Mouse (Mus musculus) mesoderm, embryonic 11.5 days (tissue): ENCODE measurements at regions not wholly inside any gene's neighbourhood (a gene's known extent, or its start where the extent isn't known, plus 50 kb on each side); places are given as distances from the start of the nearest gene placed in this dataset.

Experiments
- DNase-seq: peaks from one replicate; pipeline ENCODE4 v3.0.0-alpha.2; 2012; ENCODE audit warnings: low read depth, low spot score

DNA sequence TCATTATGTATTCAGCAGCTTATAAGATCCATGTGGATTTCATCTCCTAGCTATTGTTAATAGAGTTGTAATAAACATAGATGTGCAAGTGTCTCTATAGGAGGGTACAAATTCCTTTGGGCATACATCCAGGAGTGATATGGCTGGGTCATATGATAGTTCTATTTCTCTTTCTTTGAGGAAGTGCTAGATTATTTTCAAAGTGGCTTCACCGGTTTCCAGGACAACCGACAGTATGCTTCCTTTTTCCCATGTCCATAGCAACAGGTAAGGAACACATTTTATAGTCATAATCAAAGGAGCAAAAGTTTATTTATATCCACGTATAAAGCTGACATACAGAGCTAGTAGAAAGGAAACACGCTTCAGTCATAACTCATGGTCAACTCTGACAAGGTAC, 710.2 kb upstream of the Tenm4 start:
- no peak for DNase-seq

DNA sequence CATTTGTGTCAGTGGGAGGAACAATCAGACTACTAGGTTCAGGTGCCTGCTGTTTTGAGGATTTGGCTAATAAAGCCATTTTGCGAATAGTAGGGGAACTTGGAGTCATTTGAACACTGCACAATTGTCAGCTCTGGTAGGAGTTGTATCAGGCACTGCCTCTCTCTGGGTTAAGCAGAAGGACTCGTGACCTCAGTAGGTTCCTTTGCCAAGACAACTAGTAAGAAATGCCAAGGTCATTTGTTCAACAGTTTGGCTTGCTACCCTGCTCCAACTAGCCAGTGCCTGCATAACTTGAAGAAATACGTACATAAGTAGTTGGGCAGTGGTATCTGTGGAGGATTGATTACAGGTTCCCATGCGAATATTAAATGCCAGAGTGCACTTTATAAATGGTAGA, 705.5 kb upstream of the Tenm4 start:
- no peak for DNase-seq

DNA sequence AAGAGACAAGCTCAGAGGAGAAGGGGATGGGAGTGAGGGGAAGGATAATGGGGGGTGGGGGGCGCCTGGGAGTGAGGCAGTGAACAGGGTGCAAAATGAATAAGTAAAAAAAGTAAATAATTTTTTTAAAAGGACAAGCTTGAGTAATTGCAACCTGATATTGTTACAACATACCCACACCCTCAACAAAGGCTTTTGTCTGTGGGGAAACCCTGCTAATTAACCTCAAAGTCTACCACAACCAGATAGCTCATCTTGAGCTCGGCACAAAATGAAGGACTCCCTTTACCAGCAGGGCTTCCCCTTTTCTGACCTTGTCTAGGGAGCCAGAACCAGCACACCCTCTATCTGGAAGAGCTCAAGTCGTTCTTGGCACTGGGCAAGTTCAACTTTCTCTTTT, 704.0 kb upstream of the Tenm4 start:
- no peak for DNase-seq

DNA sequence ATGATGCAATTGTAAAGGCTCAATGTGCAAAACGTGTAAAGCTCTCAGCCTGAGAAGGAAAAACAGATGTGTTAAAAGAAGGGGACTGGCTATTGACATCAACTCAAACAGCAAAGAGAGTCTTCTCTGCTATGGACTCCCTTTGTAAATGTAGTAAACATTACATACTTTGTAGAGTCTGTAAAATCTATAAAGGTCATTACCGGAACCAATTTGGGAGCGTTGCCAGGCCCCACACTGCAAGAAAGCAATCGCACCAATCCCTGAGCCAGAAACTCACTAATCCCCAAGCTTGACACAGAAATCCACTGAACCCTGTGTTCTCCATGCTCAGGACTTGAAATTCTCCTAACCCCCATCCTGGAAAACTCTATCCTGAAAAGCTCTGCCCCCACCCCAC, 697.2 kb upstream of the Tenm4 start:
- DNase-seq, result no peak

DNA sequence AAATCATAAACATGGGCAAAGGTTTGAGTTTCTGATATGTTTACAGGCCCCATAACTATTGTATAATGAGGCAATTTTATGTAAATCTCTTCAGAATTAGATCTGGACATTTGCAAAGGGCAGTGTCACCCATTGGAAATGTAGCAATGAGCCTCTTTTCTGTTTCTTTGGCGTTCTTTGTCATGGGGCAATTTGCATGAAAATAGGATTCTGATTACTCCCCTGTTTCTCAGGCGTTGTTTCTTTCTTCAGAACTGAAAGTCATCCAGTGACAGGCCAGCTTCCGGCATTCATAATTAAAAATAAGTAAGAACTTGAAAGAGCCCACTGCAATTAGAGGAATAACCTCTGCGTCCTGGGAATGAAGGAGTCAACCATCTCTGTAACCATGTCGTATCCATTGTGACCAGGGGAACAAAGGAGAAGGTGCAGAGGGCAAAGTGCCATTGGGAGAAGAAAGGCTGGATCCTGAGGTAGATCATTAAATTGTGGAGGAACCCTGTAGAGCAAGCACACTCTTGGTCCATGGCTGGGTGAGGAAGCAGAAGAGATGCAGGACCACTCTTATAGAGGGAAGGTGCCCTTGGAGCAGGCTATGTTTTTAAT, 690.8 kb upstream of the Tenm4 start:
- DNase-seq, result no peak

DNA sequence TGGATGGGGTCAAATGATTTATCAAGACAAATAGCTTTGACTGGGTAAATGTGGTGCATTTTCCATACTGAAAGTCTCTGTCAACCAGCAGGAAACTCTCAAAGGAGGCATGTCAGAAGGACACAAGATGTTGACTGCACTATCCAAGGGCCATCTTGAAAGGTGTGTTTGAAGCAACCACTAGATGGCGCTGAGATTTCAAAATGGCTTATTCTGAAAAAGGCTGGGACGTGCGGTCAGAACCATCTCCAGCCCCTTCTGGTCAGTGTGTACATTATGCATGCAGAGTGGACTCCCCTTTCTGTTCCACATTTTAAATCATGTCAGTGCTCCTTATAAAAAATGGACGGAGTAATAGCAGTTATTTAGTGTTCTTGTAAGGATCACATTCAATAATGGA, 681.4 kb upstream of the Tenm4 start:
- peak; percentile 81 for DNase-seq

DNA sequence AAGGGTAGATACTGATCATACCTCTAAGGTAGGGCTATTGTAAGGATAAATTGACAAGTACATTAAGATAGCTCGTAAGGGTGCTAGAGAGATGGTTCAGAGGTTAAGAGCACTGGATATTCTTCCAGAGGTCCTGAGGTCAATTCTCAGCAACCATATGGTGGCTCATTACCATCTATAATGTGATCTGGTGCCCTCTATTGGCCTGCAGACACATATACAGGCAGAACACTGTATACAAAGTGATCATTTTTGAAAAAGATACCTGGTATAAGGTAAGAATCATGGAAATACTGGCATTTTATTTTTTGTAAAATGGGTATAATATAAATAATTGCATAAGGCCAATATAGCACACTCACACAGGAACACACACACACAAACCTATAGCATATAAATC, 676.3 kb upstream of the Tenm4 start:
- DNase-seq, result no peak

DNA sequence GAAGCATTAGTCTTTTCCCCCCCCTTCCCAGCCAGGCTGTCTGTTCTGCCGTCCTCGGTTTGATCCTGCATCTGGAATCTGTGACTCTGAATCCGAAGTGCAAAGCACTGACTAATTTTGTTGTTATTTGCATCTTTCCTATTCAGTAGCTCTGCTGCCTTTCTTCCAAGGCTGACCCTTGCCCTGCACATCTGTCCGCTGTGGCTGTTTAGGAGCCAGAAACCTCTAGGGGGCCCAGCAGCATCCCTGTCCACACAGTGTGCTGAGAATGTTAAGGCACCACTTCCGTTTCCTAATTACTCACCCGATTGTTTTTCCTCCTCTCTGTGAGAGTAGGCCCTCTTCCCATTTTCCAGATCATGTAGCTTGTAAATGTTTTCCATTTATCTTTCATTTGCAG, 668.1 kb upstream of the Tenm4 start:
- DNase-seq, result peak; percentile 4

DNA sequence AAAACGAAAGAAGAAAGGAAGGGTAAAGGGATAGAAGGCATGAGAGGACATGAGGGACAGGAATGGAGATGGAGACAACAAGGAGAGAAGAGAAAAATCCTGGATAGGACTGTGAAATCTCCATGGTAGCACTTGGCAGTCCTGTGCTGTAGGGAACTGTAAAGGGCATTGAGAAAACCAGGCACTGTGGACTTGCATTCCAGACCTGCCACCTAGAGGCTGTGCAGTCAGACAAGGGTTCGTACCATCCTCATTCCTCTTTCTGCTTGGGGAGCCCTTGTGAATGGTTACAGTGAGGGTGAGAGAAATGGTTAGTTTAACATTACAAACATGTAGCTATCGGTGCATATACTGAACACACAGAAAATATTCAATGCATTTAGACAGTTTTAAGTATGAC, 623.8 kb upstream of the Tenm4 start:
- DNase-seq, result peak; percentile 6

DNA sequence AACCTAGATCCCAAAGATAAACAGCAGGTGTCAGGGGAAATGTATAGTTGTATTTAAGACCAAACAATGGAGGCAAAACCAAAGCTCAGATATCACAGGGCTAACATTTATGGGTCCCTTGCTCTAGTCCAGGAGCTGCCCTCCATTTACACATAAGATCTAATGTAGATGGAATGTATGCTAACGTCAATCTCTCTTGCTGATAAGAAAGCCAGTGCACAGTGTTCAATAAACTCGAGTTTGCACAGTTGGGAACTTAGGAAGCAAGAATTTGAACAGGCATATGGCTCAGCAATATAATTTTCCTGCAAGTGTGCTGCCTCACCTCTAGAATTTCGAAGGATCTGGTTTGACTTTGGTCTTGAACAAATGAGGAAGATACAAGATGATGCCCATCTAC, 620.9 kb upstream of the Tenm4 start:
- DNase-seq, result no peak

DNA sequence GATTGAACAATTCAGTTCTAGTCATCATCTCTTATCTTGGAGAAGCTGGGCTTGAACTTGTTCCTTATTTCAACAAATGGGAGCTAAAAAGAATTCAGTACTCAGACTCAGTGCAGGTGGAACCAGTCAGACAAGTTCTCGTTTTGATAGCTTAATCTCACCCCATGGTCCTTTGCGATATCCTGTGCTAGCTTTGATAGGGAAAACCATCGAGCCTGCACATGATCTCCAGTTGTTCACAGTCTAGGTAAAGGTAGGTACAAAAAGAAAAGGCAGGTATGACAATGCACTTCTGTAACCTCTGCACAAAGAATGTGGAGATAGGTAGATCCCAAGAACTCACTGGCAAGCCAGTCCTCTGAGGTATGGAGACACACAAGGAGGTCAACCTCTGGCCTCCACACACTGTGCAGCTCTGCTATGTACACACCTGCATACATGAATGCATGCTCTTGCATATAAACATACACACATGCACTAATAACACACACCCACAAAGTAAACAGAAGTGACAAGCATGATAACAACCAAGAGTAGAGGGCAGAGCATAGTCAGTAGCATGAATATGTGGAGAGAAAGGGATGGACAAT, 619.2 kb upstream of the Tenm4 start:
- DNase-seq, result no peak

DNA sequence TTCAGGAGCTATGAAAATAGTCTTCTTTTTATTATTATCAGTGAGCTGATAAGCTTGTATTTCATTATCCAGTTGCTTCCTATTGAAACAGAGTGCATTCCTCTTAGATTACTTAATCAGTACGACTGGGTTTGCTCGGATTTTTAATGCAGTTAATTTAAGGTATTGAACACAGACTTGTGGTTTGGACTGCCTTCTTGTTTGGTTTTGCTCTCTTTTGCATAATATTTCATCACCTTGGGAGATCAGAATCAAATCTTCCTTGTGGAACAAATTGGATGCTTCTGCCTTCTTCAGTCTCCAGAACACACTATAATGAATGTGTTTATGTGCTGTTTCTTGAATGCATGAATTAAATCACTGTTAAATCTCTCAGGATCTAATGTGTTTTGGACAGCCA, 612.5 kb upstream of the Tenm4 start:
- no peak for DNase-seq

DNA sequence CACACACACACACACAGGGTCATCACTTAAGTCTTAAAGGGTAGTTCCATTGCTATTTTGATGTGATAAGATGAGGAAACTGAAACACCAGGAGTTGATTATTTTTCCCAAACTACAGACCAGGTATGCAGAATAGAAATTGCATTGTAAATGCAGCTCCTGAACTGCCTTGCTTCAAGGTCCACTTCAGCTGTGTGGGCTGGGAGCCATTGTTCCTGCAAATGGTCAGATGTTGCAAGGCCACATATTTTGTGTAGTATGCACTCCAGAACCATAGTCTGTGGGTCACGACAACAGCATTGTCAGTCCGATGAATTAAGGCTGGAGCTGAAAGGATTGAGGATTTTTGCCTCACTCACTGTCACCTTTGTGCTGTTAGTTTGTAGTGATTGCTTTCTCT, 592.4 kb upstream of the Tenm4 start:
- DNase-seq, result no peak

DNA sequence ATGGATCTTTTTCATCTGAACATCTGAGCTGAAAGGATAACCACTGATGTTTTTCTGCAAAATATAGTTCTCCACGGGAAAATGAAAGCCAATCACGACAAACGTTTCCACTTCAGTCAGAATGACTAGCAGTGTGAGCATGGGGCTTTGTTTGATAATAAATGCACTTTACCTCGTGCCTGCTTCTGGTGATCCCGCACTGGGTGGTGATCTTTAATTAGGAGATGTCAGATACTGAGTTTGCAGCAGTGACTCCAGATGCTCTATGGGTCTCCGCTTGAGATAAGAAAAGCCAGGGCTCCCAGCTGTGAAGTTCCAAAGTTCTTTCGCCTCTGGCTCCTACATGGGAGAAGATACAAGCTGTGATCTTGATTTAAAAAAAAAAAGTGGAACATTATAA, 589.7 kb upstream of the Tenm4 start:
- no peak for DNase-seq

DNA sequence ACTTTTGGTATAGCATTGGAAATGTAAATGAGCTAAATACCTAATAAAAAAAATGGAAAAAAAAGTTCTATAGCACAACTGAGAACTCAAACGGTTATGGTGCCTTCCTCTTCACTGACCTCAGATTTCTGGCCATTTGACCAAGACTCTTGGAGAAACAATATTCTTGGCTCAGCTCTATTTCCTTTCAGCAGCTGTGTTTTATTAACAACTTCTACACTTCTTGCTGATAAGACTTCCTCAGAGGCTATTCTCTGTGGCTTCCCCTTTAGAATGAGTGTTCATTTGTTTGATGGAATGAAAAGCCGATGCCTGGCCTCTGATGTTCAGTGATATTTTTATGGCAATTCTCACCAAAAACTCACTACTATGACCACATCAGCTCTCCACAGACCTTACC, 572.7 kb upstream of the Tenm4 start:
- DNase-seq, result no peak

DNA sequence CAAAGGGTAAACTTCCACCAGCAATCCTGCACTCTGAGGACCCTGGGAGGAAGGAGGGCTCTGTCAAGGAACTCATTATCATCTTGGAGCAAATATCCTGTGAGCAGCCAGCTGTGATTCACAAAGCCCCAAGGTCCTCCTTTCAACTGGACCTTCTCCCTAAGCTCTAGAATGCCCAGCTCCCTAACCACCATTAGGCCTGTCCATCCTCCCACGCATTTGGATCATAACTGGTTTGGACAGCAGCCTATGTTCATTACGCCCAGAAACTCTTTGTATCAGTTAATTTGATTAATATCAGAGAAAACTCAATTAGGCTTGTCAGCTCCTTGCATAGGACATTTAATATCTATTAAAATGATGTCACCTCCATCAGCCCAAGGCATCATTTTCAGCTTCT, 557.3 kb upstream of the Tenm4 start:
- no peak for DNase-seq

DNA sequence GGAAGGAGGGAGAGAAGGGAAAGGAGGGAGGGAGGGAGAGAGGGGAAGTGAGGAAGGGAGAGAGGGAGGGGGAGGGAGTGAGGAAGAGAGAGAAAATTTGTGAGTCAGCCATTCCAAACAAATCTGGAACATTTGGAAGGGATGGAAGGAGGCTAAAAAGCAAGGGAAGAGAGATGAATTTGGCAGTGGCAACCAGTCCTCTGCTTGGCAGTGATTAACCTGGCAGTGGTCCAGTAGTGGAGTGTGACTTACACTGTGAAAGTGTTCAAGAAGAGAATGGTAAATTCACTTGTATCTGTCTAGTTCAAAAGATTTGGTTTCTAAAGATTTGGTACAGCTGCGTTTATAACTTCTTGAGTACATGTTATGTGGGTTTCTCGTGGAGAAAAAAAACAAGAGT, 553.7 kb upstream of the Tenm4 start:
- DNase-seq, result no peak

DNA sequence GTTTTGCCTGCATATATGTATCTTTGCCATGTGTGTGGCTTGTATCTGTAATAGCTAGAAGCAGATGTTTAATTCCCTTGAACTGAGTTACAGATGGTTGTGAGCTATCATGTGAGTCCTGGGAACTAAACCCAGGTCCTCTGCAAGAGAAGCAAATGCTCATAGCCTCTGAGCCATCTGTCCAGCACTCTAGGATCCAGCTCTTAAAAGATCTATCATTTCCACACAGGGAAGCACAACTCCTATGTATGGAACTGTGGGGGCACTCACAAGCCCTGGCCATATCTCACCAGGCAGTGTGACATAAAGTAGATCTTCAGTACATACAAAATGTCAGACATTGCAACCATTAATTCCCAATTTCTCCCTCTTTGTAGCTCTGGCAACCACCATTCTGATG, 552.9 kb upstream of the Tenm4 start:
- no peak for DNase-seq

DNA sequence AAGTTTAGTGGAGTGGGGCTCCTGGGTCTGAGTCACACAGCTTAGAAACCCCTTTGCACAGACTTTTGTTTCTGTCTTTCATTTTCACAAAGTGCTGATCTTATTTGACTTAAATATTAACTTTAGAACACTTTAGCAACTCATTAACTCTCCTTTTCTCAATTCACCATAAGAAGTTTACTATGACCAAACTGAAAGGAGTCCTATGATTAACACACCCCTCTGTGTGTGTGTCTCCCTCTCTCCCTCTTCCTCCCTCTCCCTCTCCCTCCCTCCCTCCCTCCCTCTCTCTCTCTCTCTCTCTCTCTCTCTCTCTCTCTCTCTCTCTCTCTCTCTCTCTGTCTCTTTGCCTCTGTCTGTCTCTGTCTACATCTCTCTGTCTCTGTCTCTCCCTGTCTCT, 551.0 kb upstream of the Tenm4 start:
- no peak for DNase-seq

DNA sequence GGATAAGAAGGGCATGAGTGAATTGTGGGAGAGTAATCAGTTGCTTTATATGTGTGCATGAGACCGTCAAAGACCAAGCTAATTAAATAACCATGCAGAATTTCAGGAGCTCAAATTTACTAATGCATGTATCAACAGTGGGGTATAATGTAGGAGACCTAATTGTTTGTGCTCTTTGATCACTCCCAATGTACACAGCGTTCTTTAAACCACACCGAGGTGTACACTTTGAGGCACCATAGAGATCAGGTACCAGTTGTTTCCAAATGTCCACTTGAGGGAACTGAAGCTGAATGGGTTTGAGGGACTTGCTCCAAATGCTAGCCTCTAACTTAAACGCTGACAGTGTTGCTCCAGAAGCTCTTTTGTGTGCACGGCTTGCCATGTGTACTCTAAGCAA, 530.4 kb upstream of the Tenm4 start:
- no peak for DNase-seq

DNA sequence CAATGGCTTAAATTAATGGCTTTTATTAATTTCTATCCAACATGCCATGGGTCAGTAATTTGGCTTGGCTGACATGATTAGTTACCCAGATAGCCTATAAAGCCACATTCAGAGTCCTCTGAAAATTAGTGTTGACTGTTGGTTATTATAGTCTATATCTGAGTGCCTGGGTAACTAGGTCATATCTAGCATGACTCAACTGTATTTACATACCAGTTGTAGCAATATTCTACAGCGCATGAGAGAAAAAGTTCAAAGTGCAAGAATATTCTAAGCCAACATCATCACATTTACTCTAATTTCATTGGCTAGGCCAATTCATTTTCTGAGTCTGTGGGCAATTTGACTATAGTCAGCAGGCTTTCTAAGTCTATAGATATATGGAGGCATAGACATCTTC, 496.7 kb upstream of the Tenm4 start:
- no peak for DNase-seq

DNA sequence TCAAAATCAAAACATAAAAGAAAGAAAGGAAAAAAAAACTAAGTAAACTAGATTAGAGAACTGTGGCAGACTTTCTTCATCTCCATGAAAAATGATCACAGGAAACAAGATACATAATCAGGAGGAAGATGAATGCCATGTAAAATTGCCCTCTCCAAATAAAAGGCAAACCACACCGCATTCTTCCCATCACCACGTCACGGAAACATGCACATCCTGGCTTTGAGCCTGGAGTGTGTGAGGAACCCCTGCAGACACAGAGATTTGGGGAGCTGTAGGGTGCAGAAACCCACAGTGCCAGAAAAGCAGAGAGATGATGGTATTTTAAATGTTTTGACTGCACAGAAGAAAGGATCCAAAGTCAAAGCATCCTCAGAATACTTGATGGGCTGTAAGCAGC, 488.5 kb upstream of the Tenm4 start:
- DNase-seq, result peak; percentile 4

DNA sequence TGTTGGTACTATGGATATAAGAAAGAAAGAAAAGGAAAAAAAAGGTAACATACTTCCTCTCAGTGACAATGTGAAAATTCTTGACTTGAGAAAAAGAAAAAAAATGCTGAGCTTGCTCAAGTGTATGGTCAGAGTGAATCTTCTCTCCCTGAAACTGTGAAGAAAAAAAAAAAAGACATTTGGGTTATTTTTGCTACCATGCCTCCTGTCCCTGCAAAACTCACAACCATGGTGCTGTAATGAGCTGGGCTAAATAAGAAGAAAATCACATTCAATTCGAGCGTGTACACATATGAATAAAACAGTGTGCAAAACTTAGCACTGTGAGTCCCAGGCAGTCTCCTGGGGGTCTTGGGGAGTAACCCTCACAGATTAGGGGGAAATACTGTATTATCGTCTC, 483.3 kb upstream of the Tenm4 start:
- DNase-seq, result no peak
